Mouse (Mus musculus): Measurements from ENCODE around the gene Peak1. TPM values are rescaled to one million over a fixed set of nuclear protein-coding genes. Genes with fewer than 3 reads are reported as not detected.

Gene Peak1
- polyA plus RNA-seq, 1 experiment: 33.7 TPM

DNA sequence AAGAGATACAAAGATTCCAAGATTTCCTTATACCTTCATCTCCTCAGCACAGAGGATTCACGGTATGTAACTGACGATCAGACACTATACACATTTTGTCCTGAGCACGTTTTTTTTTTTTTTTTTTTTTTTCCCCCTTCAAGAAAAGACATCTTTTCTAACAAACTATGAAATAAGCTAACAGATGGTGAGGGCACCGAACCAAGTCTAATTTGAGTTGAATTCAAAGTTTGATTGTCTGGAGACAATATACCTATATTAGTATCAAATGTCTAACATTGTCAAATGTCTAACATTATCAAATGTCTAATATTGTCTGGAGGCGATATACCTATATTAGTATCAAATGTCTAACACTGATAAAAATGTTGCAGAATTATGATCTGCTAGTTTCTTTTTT lies 135.4 kb downstream of the Peak1 start:
- Histone ChIP-seq H3K4me1 (ENCODE audit: control insufficient read depth, insufficient read depth, low read length) (0 out of 2 replicates have a peak, but pooled peaks cover 2% of the 10 kb centered on the region), H3K27ac (ENCODE audit: insufficient read depth, low read depth, low read length) (no peak overlapping the region), H3K4me3 (ENCODE audit: insufficient read depth, low read length) (no peak overlapping the region)
- no peak for TF ChIP-seq CTCF (IDR thresholded peaks at IDR 0.05; ENCODE audit: low read depth, low read length)
- no peak for TF ChIP-seq POLR2A (IDR thresholded peaks at IDR 0.05; ENCODE audit: borderline replicate concordance, low read depth, low read length)

GRCm38 (mm10) chr9:56273576-56273975 lies 144.3 kb downstream of the Peak1 start:
- TF ChIP-seq POLR2A (IDR thresholded peaks at IDR 0.05; ENCODE audit: borderline replicate concordance, low read depth, low read length) (no peak), CTCF (IDR thresholded peaks at IDR 0.05; ENCODE audit: low read depth, low read length) (no peak)
- Histone ChIP-seq H3K4me1 (ENCODE audit: control insufficient read depth, insufficient read depth, low read length) (peaks cover 31% of the 10 kb centered on the region), H3K4me3 (ENCODE audit: insufficient read depth, low read length) (no peak overlapping the region), H3K27ac (ENCODE audit: insufficient read depth, low read depth, low read length) (0 out of 2 replicates have a peak overlapping the region, but pooled peaks have one; percentile 12)

- Histone ChIP-seq H3K4me1 (ENCODE audit: control insufficient read depth, insufficient read depth, low read length) (peaks cover 40% of the 10 kb centered on the region), H3K4me3 (ENCODE audit: insufficient read depth, low read length) (no peak overlapping the region; the same call in none of the 2 replicates), H3K27ac (ENCODE audit: insufficient read depth, low read depth, low read length) (peak overlapping the region; percentile 72)
- no peak for TF ChIP-seq CTCF (IDR thresholded peaks at IDR 0.05; ENCODE audit: low read depth, low read length)
- TF ChIP-seq POLR2A (IDR thresholded peaks at IDR 0.05; ENCODE audit: borderline replicate concordance, low read depth, low read length): no peak
Measured at GRCm38 (mm10) chr9:56272247-56272598, 145.6 kb downstream of the Peak1 start.

DNA sequence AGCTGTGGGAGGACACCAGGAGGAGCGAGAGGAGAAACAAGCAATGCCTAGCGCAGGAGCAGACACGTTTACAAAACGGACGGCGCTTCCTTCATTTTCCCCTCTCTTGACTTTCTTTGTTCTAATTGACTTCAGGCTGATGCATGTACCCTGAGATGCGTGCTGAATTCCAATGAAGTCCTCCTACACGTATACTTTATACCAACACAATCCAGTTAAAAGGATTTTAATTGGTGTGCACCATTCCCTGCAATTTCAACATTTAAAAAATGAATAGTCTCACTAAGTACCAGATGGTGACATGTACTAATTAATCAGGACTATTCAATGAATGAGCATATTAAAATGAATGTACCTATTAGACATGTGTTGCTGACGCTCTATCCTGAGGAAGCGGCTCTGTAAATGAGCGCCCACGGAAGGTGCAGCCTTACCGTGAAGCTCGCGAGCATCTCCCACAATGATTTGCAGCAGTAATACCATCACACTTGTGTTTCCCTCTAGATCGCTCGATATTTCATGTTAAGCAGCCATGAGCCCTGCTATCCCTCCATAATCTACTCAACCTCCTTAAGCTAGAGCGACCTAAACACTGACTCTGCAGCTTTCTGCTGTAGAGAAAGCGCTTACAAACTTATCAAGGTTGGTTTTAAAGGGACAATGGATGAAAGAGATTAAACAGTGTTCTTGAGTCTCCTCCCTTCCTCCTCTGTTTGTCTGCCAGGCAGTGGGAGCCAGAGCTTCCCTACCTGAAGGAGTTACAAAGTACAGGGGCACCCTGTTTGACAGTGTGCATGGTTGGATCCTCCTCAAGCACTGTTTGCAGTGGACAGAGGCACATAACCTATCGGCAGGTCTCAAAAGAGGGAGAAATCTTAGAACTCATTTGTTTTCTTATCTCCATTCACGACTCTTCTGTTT lies 146.3 kb downstream of the Peak1 start:
- H3K4me3 ChIP-seq (ENCODE audit: insufficient read depth, low read length): no peak overlapping the region; the same call in 1 of the 2 replicates
- peaks cover 44% of the 10 kb centered on the region for H3K4me1 ChIP-seq (ENCODE audit: control insufficient read depth, insufficient read depth, low read length)
- TF ChIP-seq CTCF (IDR thresholded peaks at IDR 0.05; ENCODE audit: low read depth, low read length) (no peak), POLR2A (IDR thresholded peaks at IDR 0.05; ENCODE audit: borderline replicate concordance, low read depth, low read length) (no peak)
- peak overlapping the region; percentile 72 for H3K27ac ChIP-seq (ENCODE audit: insufficient read depth, low read depth, low read length)

GRCm38 (mm10) chr9:56269101-56269500 lies 148.8 kb downstream of the Peak1 start:
- Histone ChIP-seq H3K4me3 (ENCODE audit: insufficient read depth, low read length) (no peak overlapping the region), H3K4me1 (ENCODE audit: control insufficient read depth, insufficient read depth, low read length) (peaks cover 60% of the 10 kb centered on the region), H3K27ac (ENCODE audit: insufficient read depth, low read depth, low read length) (peak overlapping the region; percentile 30)
- TF ChIP-seq POLR2A (IDR thresholded peaks at IDR 0.05; ENCODE audit: borderline replicate concordance, low read depth, low read length) (no peak), CTCF (IDR thresholded peaks at IDR 0.05; ENCODE audit: low read depth, low read length) (no peak)

DNA sequence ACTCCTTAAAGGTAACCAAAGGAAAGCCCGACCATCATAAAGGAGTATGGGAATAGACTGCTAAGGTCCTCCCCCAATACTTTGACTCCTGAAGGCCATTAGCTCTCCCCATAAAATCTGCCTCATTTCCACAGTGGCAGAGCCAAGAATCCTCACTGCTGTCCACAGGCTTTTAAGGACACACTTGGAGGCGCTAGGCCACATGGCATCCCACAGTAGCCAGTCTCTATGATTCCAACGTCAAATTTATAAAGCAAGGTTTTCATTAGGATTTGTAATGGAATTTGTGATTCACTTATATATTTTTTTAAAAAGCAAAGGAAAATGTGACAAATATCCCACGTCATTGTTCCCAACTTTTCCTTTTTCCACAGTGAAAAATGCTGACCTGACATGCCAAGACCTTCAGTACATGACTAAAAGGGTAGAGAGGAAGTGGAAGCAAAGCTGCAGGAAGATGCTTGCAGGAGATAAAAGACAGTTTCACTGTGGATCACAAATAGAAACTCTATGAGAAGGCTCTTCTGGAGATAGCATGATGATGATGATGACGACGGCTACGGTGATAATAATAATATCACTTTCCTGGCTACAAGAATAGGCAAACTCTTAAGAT lies 151.6 kb downstream of the Peak1 start:
- TF ChIP-seq CTCF (IDR thresholded peaks at IDR 0.05; ENCODE audit: low read depth, low read length) (no peak), POLR2A (IDR thresholded peaks at IDR 0.05; ENCODE audit: borderline replicate concordance, low read depth, low read length) (no peak)
- peak overlapping the region; percentile 100 for H3K27ac ChIP-seq (ENCODE audit: insufficient read depth, low read depth, low read length)
- H3K4me3 ChIP-seq (ENCODE audit: insufficient read depth, low read length): no peak overlapping the region
- peaks cover 73% of the 10 kb centered on the region for H3K4me1 ChIP-seq (ENCODE audit: control insufficient read depth, insufficient read depth, low read length)

DNA sequence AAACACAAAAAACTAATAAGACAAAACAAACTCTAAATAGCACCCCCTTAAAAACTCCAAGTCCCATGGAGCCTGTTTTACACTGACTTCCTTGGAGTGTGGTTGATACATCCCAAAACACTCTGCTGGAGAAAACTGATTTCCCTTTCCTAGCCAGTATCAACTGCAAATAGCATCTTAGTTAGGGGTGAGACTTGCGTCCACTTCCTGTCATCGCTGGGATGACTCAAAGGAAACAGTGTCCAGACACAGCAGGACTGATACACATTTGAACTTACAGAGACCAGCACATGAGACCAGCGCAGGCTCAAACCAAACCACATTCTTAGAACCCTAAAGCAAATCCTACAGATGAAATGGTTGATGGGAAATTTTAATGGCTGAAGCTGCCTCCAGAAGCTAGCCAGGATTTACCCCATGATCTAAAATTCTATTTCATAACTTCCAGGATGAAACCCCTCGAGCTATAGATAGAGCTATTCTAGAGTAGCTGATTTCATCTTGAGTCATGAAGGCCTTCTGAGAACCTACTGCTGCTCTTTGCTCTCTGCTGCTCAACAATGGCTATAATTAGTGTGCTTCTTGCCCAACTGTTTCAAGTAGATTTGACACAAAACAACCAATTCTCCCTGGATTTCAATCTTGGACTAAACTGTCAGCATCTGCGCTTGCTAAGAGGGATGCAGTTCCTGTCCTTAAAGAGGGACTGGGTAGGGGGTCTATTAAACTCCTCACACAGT lies 152.2 kb downstream of the Peak1 start:
- Histone ChIP-seq H3K27ac (ENCODE audit: insufficient read depth, low read depth, low read length) (peak overlapping the region; percentile 100), H3K4me1 (ENCODE audit: control insufficient read depth, insufficient read depth, low read length) (peaks cover 70% of the 10 kb centered on the region), H3K4me3 (ENCODE audit: insufficient read depth, low read length) (no peak overlapping the region)
- no peak for TF ChIP-seq POLR2A (IDR thresholded peaks at IDR 0.05; ENCODE audit: borderline replicate concordance, low read depth, low read length)
- TF ChIP-seq CTCF (IDR thresholded peaks at IDR 0.05; ENCODE audit: low read depth, low read length): no peak

- H3K4me1 ChIP-seq (ENCODE audit: control insufficient read depth, insufficient read depth, low read length): peaks cover 65% of the 10 kb centered on the region
- H3K4me3 ChIP-seq (ENCODE audit: insufficient read depth, low read length): peak overlapping the region; percentile 11
- peak overlapping the region; percentile 100 for H3K27ac ChIP-seq (ENCODE audit: insufficient read depth, low read depth, low read length)
- TF ChIP-seq POLR2A (IDR thresholded peaks at IDR 0.05; ENCODE audit: borderline replicate concordance, low read depth, low read length): no peak
- no peak for TF ChIP-seq CTCF (IDR thresholded peaks at IDR 0.05; ENCODE audit: low read depth, low read length)
Measured at GRCm38 (mm10) chr9:56265022-56265360, 152.9 kb downstream of the Peak1 start.

- Histone ChIP-seq H3K4me3 (ENCODE audit: insufficient read depth, low read length) (peak overlapping the region; percentile 11), H3K27ac (ENCODE audit: insufficient read depth, low read depth, low read length) (peak overlapping the region; percentile 100), H3K4me1 (ENCODE audit: control insufficient read depth, insufficient read depth, low read length) (peaks cover 61% of the 10 kb centered on the region)
- no peak for TF ChIP-seq POLR2A (IDR thresholded peaks at IDR 0.05; ENCODE audit: borderline replicate concordance, low read depth, low read length)
- no peak for TF ChIP-seq CTCF (IDR thresholded peaks at IDR 0.05; ENCODE audit: low read depth, low read length)
Measured at GRCm38 (mm10) chr9:56264308-56265021, 153.4 kb downstream of the Peak1 start.

Data from bone marrow macrophage, adult 2 months (primary cell).